Mouse (Mus musculus) heart, adult 2 months (tissue): ENCODE measurements around the gene Tbc1d7.

Experiments used
- CTCF ChIP-seq: fragments of 200-600 bp; IDR thresholded peaks from 2 replicates; pipeline ENCODE4 v1.8.1; 2022; ENCODE audit warnings: antibody characterized with exemption, mild to moderate bottlenecking, moderate library complexity
- POLR2A ChIP-seq: fragments of 200-500 bp; IDR thresholded peaks from 2 replicates; pipeline ENCODE4 v1.6.1; 2011; ENCODE audit warnings: mild to moderate bottlenecking, low read depth, low read length, control low read depth; ENCODE audit not compliant: insufficient read depth

DNA sequence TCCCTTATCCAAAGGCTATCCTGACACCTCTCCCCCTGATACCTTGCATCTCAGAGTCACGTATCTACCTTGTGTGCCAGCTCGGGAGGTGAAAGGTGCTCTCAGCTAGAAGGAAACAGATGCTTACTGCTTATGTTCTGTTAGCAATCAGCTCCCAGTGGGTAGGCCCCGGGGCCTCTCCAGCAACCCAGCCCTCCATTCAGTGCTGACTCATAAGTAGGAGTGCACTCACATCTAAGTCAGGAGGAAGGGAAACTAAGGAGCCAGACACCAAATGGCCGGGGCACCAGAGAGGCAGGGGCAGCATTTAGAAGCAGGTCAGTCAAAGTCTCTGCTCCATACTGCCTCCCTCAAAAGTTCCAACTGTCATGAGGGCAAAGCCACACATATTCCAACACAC, 22.6 kb downstream of the Tbc1d7 start:
- TF ChIP-seq POLR2A (no peak), CTCF (no peak)
